Mouse (Mus musculus) E14TG2a.4 (cell line): Measurements from ENCODE around the gene Ciao2b.
A peak's percentile ranks its signal among the peaks of the same experiment; 100 is the strongest.

Experiments
- H3K27me3 ChIP-seq: 2 replicates; pipeline ENCODE4 v1.6.1; 2014; ENCODE audit warnings: low read length, control low read depth; ENCODE audit not compliant: insufficient read depth
- H3K36me3 ChIP-seq: 2 replicates; pipeline ENCODE4 v1.6.1; 2014; ENCODE audit warnings: low read length, control low read depth; ENCODE audit not compliant: insufficient read depth
- H3K4me1 ChIP-seq: replicated peaks from 2 replicates; pipeline ENCODE4 v1.6.1; 2014; ENCODE audit warnings: low read depth, low read length, control low read depth
- H3K4me3 ChIP-seq: replicated peaks from 2 replicates; pipeline ENCODE4 v1.5.1; 2014; ENCODE audit warnings: mild to moderate bottlenecking, low read length
- H3K9me3 ChIP-seq: 2 replicates; pipeline ENCODE4 v1.6.1; 2014; ENCODE audit warnings: low read length, control low read depth
- CTCF ChIP-seq: conservative IDR thresholded peaks from 2 replicates; pipeline ENCODE4 v1.5.1; 2014; ENCODE audit warnings: low read length
- NANOG ChIP-seq: IDR thresholded peaks from 2 replicates; pipeline ENCODE4 v1.6.1; 2014; ENCODE audit warnings: borderline replicate concordance, low read length, mixed read lengths
- POU5F1 ChIP-seq: IDR thresholded peaks from 2 replicates; pipeline ENCODE4 v1.6.1; 2014; ENCODE audit warnings: low read length, borderline replicate concordance

Gene Ciao2b

GRCm38 (mm10) chr8:104609222-104609621, 32.5 kb downstream of the Ciao2b start:
- Histone ChIP-seq H3K36me3 (no peaks in the 10 kb centered on the region), H3K9me3 (no peaks in the 10 kb centered on the region), H3K4me1 (no peaks in the 10 kb centered on the region), H3K27me3 (peaks cover 40% of the 10 kb centered on the region), H3K4me3 (no peak overlapping the region)
- TF ChIP-seq NANOG (no peak), POU5F1 (no peak), CTCF (no peak)

GRCm38 (mm10) chr8:104607944-104608343, 33.8 kb downstream of the Ciao2b start:
- H3K36me3 ChIP-seq: no peaks in the 10 kb centered on the region
- H3K9me3 ChIP-seq: no peaks in the 10 kb centered on the region
- H3K27me3 ChIP-seq: peaks cover 40% of the 10 kb centered on the region
- no peak overlapping the region for H3K4me3 ChIP-seq
- H3K4me1 ChIP-seq: peaks cover 4% of the 10 kb centered on the region
- TF ChIP-seq CTCF: no peak

- H3K4me3 ChIP-seq: no peak overlapping the region
- peaks cover 17% of the 10 kb centered on the region for H3K4me1 ChIP-seq
- H3K36me3 ChIP-seq: no peaks in the 10 kb centered on the region
- peaks cover 33% of the 10 kb centered on the region for H3K27me3 ChIP-seq
- TF ChIP-seq POU5F1 (no peak), NANOG (no peak), CTCF (no peak)
- H3K9me3 ChIP-seq: no peaks in the 10 kb centered on the region
These were observed 35.4 kb downstream of the Ciao2b start for GRCm38 (mm10) chr8:104606329-104606728.

GRCm38 (mm10) chr8:104603245-104603593, 38.5 kb downstream of the Ciao2b start:
- Histone ChIP-seq H3K36me3 (0 out of 2 replicates have a peak, but pooled peaks cover 3% of the 10 kb centered on the region), H3K9me3 (no peaks in the 10 kb centered on the region), H3K27me3 (peaks cover 26% of the 10 kb centered on the region), H3K4me3 (peak overlapping the region; percentile 29; the same call in 1 of the 2 replicates), H3K4me1 (peaks cover 27% of the 10 kb centered on the region)
- no peak for TF ChIP-seq NANOG
- TF ChIP-seq CTCF: no peak
- TF ChIP-seq POU5F1: no peak

- H3K36me3 ChIP-seq: 0 out of 2 replicates have a peak, but pooled peaks cover 5% of the 10 kb centered on the region
- H3K4me3 ChIP-seq: peak overlapping the region; percentile 61
- TF ChIP-seq CTCF: peak; percentile 96
- TF ChIP-seq NANOG: no peak
- peaks cover 27% of the 10 kb centered on the region for H3K4me1 ChIP-seq
- no peaks in the 10 kb centered on the region for H3K9me3 ChIP-seq
- H3K27me3 ChIP-seq: peaks cover 22% of the 10 kb centered on the region
These were observed 39.1 kb downstream of the Ciao2b start for GRCm38 (mm10) chr8:104602468-104603244.

GRCm38 (mm10) chr8:104601941-104602371, 39.8 kb downstream of the Ciao2b start:
- peaks cover 27% of the 10 kb centered on the region for H3K4me1 ChIP-seq
- peaks cover 16% of the 10 kb centered on the region for H3K27me3 ChIP-seq
- TF ChIP-seq NANOG: no peak; the same call in 1 of the 2 replicates
- no peak for TF ChIP-seq POU5F1
- no peak for TF ChIP-seq CTCF
- peaks cover 12% of the 10 kb centered on the region; the same call in 1 of the 2 replicates for H3K36me3 ChIP-seq
- H3K9me3 ChIP-seq: no peaks in the 10 kb centered on the region
- peak overlapping the region; percentile 61 for H3K4me3 ChIP-seq

- Histone ChIP-seq H3K27me3 (peaks cover 12% of the 10 kb centered on the region), H3K36me3 (peaks cover 17% of the 10 kb centered on the region), H3K4me3 (peak overlapping the region; percentile 61), H3K9me3 (no peaks in the 10 kb centered on the region), H3K4me1 (peaks cover 29% of the 10 kb centered on the region)
- TF ChIP-seq NANOG (no peak), POU5F1 (no peak), CTCF (no peak)
These were observed 40.4 kb downstream of the Ciao2b start for GRCm38 (mm10) chr8:104601386-104601785.

- H3K4me1 ChIP-seq: peaks cover 52% of the 10 kb centered on the region
- H3K9me3 ChIP-seq: no peaks in the 10 kb centered on the region
- no peak overlapping the region for H3K4me3 ChIP-seq
- H3K27me3 ChIP-seq: no peaks in the 10 kb centered on the region
- TF ChIP-seq CTCF: no peak
- no peak for TF ChIP-seq POU5F1
- no peak for TF ChIP-seq NANOG
- H3K36me3 ChIP-seq: peaks cover 45% of the 10 kb centered on the region
These were observed 43.3 kb downstream of the Ciao2b start for GRCm38 (mm10) chr8:104598496-104598895.

GRCm38 (mm10) chr8:104597656-104598055, 44.1 kb downstream of the Ciao2b start:
- H3K36me3 ChIP-seq: peaks cover 47% of the 10 kb centered on the region
- TF ChIP-seq POU5F1: no peak
- no peak for TF ChIP-seq NANOG
- TF ChIP-seq CTCF: no peak
- no peaks in the 10 kb centered on the region for H3K27me3 ChIP-seq
- H3K9me3 ChIP-seq: no peaks in the 10 kb centered on the region
- no peak overlapping the region for H3K4me3 ChIP-seq
- peaks cover 53% of the 10 kb centered on the region for H3K4me1 ChIP-seq
